Mouse (Mus musculus) cerebellum, adult 2 months (tissue): Measurements from ENCODE around the gene Rgs18.

Experiments used
- CTCF ChIP-seq: fragments of 200-500 bp; IDR thresholded peaks from 2 replicates; pipeline ENCODE4 v1.5.1; 2011; ENCODE audit warnings: low read depth, mild to moderate bottlenecking, control low read depth, low read length, moderate library complexity, borderline replicate concordance; ENCODE audit not compliant: insufficient read depth
- POLR2A ChIP-seq: fragments of 200-500 bp; IDR thresholded peaks from 2 replicates; pipeline ENCODE4 v1.6.1; 2011; ENCODE audit warnings: low read length, control low read depth, borderline replicate concordance; ENCODE audit not compliant: insufficient read depth

DNA sequence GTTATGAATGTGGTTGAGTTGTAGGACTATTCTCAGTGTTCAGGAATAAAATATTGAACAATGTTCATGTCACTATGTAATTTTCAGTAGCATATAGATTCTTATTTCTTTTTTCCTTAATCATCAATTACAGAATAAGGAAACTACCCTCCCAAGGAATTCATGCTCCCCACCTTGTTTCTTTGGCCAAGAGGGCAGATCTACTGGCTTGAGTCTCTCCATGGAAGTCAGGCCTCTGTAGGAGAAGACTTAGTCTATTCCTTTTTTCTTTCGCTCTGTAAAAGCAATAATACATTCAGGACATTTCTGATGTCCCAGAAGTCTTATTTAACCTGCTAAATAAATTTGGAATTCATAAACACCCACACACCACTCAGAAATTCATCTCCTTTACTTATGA is 841 bp downstream of the Rgs18 start:
- no peak for TF ChIP-seq CTCF
- no peak for TF ChIP-seq POLR2A
